Mouse (Mus musculus) liver, adult 2 months (tissue): ENCODE measurements around the gene Nfia. TPM values are rescaled to one million over a fixed set of nuclear protein-coding genes. Genes with fewer than 3 reads are reported as not detected.

Experiments
- DNase-seq: peaks from one replicate; pipeline ENCODE4 v3.0.0-alpha.2; 2011; ENCODE audit warnings: low read depth, low spot score; ENCODE audit errors: extremely low read depth
- H3K27ac ChIP-seq: fragments of 200-500 bp; replicated peaks from 2 replicates; pipeline ENCODE4 v1.5.1; 2012; ENCODE audit warnings: low read depth, mild to moderate bottlenecking, control low read depth, inconsistent platforms, low read length; ENCODE audit not compliant: insufficient read depth
- H3K27me3 ChIP-seq: fragments of 200-500 bp; 2 replicates; pipeline ENCODE4 v1.6.1; 2012; ENCODE audit warnings: mild to moderate bottlenecking, moderate library complexity, low read length, inconsistent platforms; ENCODE audit not compliant: control insufficient read depth, insufficient read depth
- H3K36me3 ChIP-seq: fragments of 200-500 bp; 2 replicates; pipeline ENCODE4 v1.6.1; 2012; ENCODE audit warnings: low read length, inconsistent platforms; ENCODE audit not compliant: control insufficient read depth, insufficient read depth
- H3K4me1 ChIP-seq: fragments of 200-500 bp; 2 replicates; pipeline ENCODE4 v1.6.1; 2011; ENCODE audit warnings: low read length; ENCODE audit not compliant: control insufficient read depth, insufficient read depth
- H3K4me3 ChIP-seq: fragments of 200-500 bp; 2 replicates; pipeline ENCODE4 v1.5.1; 2011; ENCODE audit warnings: low read depth, mild to moderate bottlenecking, control low read depth, low read length, moderate library complexity; ENCODE audit not compliant: insufficient read depth
- H3K79me2 ChIP-seq: fragments of 200-500 bp; 2 replicates; pipeline ENCODE4 v1.6.1; 2012; ENCODE audit warnings: inconsistent platforms, mild to moderate bottlenecking, low read length, moderate library complexity; ENCODE audit not compliant: control insufficient read depth, insufficient read depth
- H3K9ac ChIP-seq: fragments of 200-500 bp; 2 replicates; pipeline ENCODE4 v1.6.1; 2012; ENCODE audit warnings: low read depth, mild to moderate bottlenecking, control low read depth, inconsistent platforms, low read length
- CTCF ChIP-seq: fragments of 200-500 bp; IDR thresholded peaks from 2 replicates; pipeline ENCODE4 v1.5.1; 2011; ENCODE audit warnings: low read depth, low read length, control low read depth
- POLR2A ChIP-seq: fragments of 200-500 bp; IDR thresholded peaks from 2 replicates; pipeline ENCODE4 v1.6.1; 2011; ENCODE audit warnings: low read length, control low read depth; ENCODE audit not compliant: insufficient read depth; ENCODE audit errors: extremely low read depth
- WGBS: fragments of 180-500 bp; shearing (Covaris S2); methylation state at CpG from one replicate; pipeline ENCODE4 v1.1.7; 2018; 5-methylcytosine and 5-hydroxymethylcytosine counted together
- polyA plus RNA-seq: library from polyadenylated mRNA; depleted of rRNA; stranded (reverse); fragments of >200 nt; gene quantifications from 2 replicates; pipeline ENCODE4 v1.2.3, GENCODE M21; 2012
- total RNA-seq: library from RNA; depleted of rRNA; stranded (reverse); fragments of >200 nt; gene quantifications from 2 replicates; pipeline ENCODE4 v1.2.3, GENCODE M21; 2014

Nfia gene
- total and polyA plus RNA-seq, 2 experiments = 12.5 to 32.2 TPM

- Histone ChIP-seq H3K27me3 (no peaks in the 10 kb centered on the region), H3K27ac (peak overlapping the region; percentile 14), H3K79me2 (peaks cover 16% of the 10 kb centered on the region), H3K4me3 (no peak overlapping the region), H3K4me1 (peaks cover 29% of the 10 kb centered on the region), H3K9ac (no peak overlapping the region), H3K36me3 (peaks cover 5% of the 10 kb centered on the region; the same call in 1 of the 2 replicates)
- DNase-seq = peak; percentile 80
- TF ChIP-seq POLR2A (no peak), CTCF (no peak)
- 76% methylated on average over 4 of the region's 4 CpGs for WGBS
Observed at GRCm38 (mm10) chr4:97809582-97810295, 37.2 kb downstream of the Nfia start.

- H3K27me3 ChIP-seq = no peaks in the 10 kb centered on the region
- H3K4me3 ChIP-seq = no peak overlapping the region
- H3K9ac ChIP-seq = no peak overlapping the region
- H3K36me3 ChIP-seq = peaks cover 5% of the 10 kb centered on the region; the same call in 1 of the 2 replicates
- TF ChIP-seq CTCF = no peak
- no peak for TF ChIP-seq POLR2A
- no peak overlapping the region for H3K27ac ChIP-seq
- peaks cover 32% of the 10 kb centered on the region for H3K4me1 ChIP-seq
- 79% methylated on average over 7 of the region's 7 CpGs for WGBS
- peaks cover 16% of the 10 kb centered on the region for H3K79me2 ChIP-seq
- DNase-seq = peak; percentile 71
Observed at GRCm38 (mm10) chr4:97810348-97810939, 37.9 kb downstream of the Nfia start.

GRCm38 (mm10) chr4:97813035-97813434 lies 40.5 kb downstream of the Nfia start:
- Histone ChIP-seq H3K79me2 (peaks cover 17% of the 10 kb centered on the region; the same call in 1 of the 2 replicates), H3K4me3 (no peak overlapping the region), H3K36me3 (no peaks in the 10 kb centered on the region), H3K27ac (no peak overlapping the region; the same call in 1 of the 2 replicates), H3K9ac (no peak overlapping the region), H3K4me1 (peaks cover 39% of the 10 kb centered on the region), H3K27me3 (no peaks in the 10 kb centered on the region)
- WGBS = 75% methylated on average over 5 of the region's 5 CpGs
- TF ChIP-seq CTCF (no peak), POLR2A (no peak)
- no peak for DNase-seq

GRCm38 (mm10) chr4:97813996-97814395 lies 41.5 kb downstream of the Nfia start:
- TF ChIP-seq CTCF (no peak), POLR2A (no peak)
- H3K9ac ChIP-seq = peak overlapping the region; percentile 74
- DNase-seq = peak; percentile 45
- H3K4me1 ChIP-seq = peaks cover 38% of the 10 kb centered on the region
- H3K36me3 ChIP-seq = no peaks in the 10 kb centered on the region
- peaks cover 20% of the 10 kb centered on the region; the same call in 1 of the 2 replicates for H3K79me2 ChIP-seq
- peak overlapping the region; percentile 98 for H3K27ac ChIP-seq
- WGBS = 15% methylated on average over 4 of the region's 4 CpGs
- H3K4me3 ChIP-seq = no peak overlapping the region
- no peaks in the 10 kb centered on the region for H3K27me3 ChIP-seq

GRCm38 (mm10) chr4:97814515-97814914 lies 42.0 kb downstream of the Nfia start:
- Histone ChIP-seq H3K27ac (no peak overlapping the region), H3K36me3 (no peaks in the 10 kb centered on the region), H3K27me3 (no peaks in the 10 kb centered on the region), H3K79me2 (peaks cover 24% of the 10 kb centered on the region; the same call in 1 of the 2 replicates), H3K4me3 (no peak overlapping the region), H3K9ac (no peak overlapping the region), H3K4me1 (peaks cover 38% of the 10 kb centered on the region)
- peak; percentile 97 for DNase-seq
- WGBS = 15% methylated on average over 7 of the region's 7 CpGs
- TF ChIP-seq CTCF (no peak), POLR2A (no peak)

GRCm38 (mm10) chr4:97816001-97816400 lies 43.5 kb downstream of the Nfia start:
- H3K9ac ChIP-seq = no peak overlapping the region
- H3K4me1 ChIP-seq = peaks cover 38% of the 10 kb centered on the region
- peak; percentile 93 for DNase-seq
- no peaks in the 10 kb centered on the region for H3K27me3 ChIP-seq
- no peak for TF ChIP-seq CTCF
- TF ChIP-seq POLR2A = no peak
- no peaks in the 10 kb centered on the region for H3K36me3 ChIP-seq
- no peak overlapping the region for H3K4me3 ChIP-seq
- H3K27ac ChIP-seq = peak overlapping the region; percentile 88
- H3K79me2 ChIP-seq = peaks cover 19% of the 10 kb centered on the region; the same call in 1 of the 2 replicates
